Mouse (Mus musculus) intestine, postnatal 0 days (tissue): ENCODE data around the gene Edn2. TPM values are rescaled to one million over a fixed set of nuclear protein-coding genes. Genes with fewer than 3 reads are reported as not detected.

Experiments used
- ATAC-seq: fragments of 200-750 bp; cut with Nextera tagmentation; 2 replicates; pipeline ENCODE4 v1.8.0; 2017; ENCODE audit warnings: mild to moderate bottlenecking, moderate TSS enrichment, moderate library complexity
- H3K27ac ChIP-seq: fragments of 300-500 bp; sonication (generic); 2 replicates; pipeline ENCODE4 v1.5.1; 2014; ENCODE audit warnings: mild to moderate bottlenecking, low read depth, low read length, moderate library complexity
- H3K27me3 ChIP-seq: fragments of 300-500 bp; sonication (generic); replicated peaks from 2 replicates; pipeline ENCODE4 v1.6.1; 2014; ENCODE audit warnings: low read length, mixed read lengths; ENCODE audit not compliant: control insufficient read depth, insufficient read depth
- H3K36me3 ChIP-seq: fragments of 300-500 bp; sonication (generic); 2 replicates; pipeline ENCODE4 v1.6.1; 2014; ENCODE audit warnings: mild to moderate bottlenecking, moderate library complexity; ENCODE audit not compliant: control insufficient read depth, insufficient read depth
- H3K4me1 ChIP-seq: fragments of 300-500 bp; sonication (generic); replicated peaks from 2 replicates; pipeline ENCODE4 v1.6.1; 2014; ENCODE audit warnings: antibody characterized with exemption, low read length, mixed read lengths; ENCODE audit not compliant: control insufficient read depth, insufficient read depth
- H3K4me2 ChIP-seq: fragments of 300-500 bp; sonication (generic); replicated peaks from 2 replicates; pipeline ENCODE4 v1.6.1; 2014; ENCODE audit warnings: low read depth, mild to moderate bottlenecking, moderate library complexity
- H3K4me3 ChIP-seq: fragments of 300-500 bp; sonication (generic); 2 replicates; pipeline ENCODE4 v1.5.1; 2014; ENCODE audit warnings: low read depth, low read length
- H3K9ac ChIP-seq: fragments of 300-500 bp; sonication (generic); 2 replicates; pipeline ENCODE4 v1.6.1; 2014; ENCODE audit warnings: mild to moderate bottlenecking, low read depth, low read length
- H3K9me3 ChIP-seq: fragments of 300-500 bp; sonication (generic); 2 replicates; pipeline ENCODE4 v1.6.1; 2016; ENCODE audit warnings: mixed run types; ENCODE audit not compliant: control insufficient read depth
- CTCF ChIP-seq: sonication (generic); IDR thresholded peaks from 2 replicates; pipeline ENCODE4 v1.5.1; 2016; ENCODE audit warnings: low read depth, mild to moderate bottlenecking, control low read depth, antibody characterized with exemption, moderate library complexity
- WGBS: fragments of 180-500 bp; shearing (Covaris S2); extraction: QIAGEN DNeasy Blood & Tissue Kit; methylation state at CpG from one replicate; pipeline ENCODE4 v1.1.7; 2014; 5-methylcytosine and 5-hydroxymethylcytosine counted together
- polyA plus RNA-seq: library from polyadenylated mRNA; unstranded; fragments of >200 nt; fragmentation: Nextera tagmentation; extraction: Ambion mirVana; gene quantifications from 2 replicates; pipeline ENCODE4 v1.2.1, GENCODE M21; 2015

The Edn2 gene
- polyA plus RNA-seq, 1 experiment from 2014 or later, result 5.6 TPM

DNA sequence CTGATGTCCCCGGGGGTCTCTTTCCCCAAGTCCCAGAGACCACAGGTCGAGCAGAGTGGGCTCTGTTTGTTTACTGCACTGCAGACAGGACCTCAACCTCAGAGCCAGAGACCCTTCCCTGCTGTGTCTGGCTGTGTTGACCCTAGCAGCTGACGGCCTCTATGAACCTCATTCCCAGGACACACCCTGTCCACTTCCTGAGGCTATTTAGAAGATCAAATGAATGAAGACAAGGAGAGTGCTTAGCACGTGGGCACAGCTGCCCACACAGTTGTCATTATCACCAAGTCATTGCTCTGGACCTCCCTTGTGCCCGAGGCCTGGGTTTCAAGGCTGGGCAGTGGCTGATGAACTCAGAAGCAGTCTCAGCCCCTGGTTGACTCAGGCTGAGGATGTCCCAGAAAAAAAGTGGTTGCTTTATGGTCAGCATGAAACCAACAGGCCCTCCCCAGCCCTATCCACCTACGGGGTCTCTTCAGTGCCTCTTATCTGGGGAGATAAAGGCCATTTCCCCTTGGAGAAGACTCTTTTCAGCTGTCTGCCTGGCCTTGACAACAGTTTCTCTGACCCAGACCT lies 10.6 kb upstream of the Edn2 start:
- 59% methylated on average over 6 of the region's 6 CpGs for WGBS
- no peak for TF ChIP-seq CTCF
- H3K4me3 ChIP-seq, result no peak overlapping the region
- no peak overlapping the region for H3K27ac ChIP-seq
- H3K27me3 ChIP-seq, result no peaks in the 10 kb centered on the region
- ATAC-seq, result no peak
- no peaks in the 10 kb centered on the region for H3K4me1 ChIP-seq
- no peak overlapping the region for H3K9ac ChIP-seq
- no peak overlapping the region for H3K4me2 ChIP-seq
- no peaks in the 10 kb centered on the region for H3K36me3 ChIP-seq
- no peaks in the 10 kb centered on the region for H3K9me3 ChIP-seq

DNA sequence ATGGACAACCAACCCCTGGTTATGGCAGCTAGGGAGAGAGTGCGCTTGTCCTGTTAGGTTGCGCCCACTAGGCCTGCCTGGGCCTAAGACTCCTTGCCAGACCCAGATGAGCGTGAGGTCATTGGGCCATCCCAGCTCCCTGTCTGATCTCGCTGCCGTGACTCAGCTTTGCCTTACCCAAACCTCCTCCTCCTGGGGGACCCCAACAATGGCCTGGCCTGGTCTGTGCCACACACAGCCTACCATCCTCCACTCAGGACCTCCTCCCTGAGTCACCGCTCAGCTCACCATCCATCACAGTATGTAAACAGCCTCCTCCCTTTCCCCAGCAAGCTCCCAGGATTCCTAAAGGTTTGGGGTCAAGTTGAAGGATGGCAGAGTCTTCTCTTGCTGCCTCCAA lies 9.1 kb upstream of the Edn2 start:
- no peak overlapping the region for H3K4me2 ChIP-seq
- H3K36me3 ChIP-seq, result no peaks in the 10 kb centered on the region
- 89% methylated on average over 6 of the region's 6 CpGs for WGBS
- H3K27ac ChIP-seq, result no peak overlapping the region
- no peak overlapping the region for H3K4me3 ChIP-seq
- ATAC-seq, result no peak
- H3K4me1 ChIP-seq, result no peaks in the 10 kb centered on the region
- no peaks in the 10 kb centered on the region for H3K27me3 ChIP-seq
- H3K9me3 ChIP-seq, result no peaks in the 10 kb centered on the region
- TF ChIP-seq CTCF, result no peak
- no peak overlapping the region for H3K9ac ChIP-seq

DNA sequence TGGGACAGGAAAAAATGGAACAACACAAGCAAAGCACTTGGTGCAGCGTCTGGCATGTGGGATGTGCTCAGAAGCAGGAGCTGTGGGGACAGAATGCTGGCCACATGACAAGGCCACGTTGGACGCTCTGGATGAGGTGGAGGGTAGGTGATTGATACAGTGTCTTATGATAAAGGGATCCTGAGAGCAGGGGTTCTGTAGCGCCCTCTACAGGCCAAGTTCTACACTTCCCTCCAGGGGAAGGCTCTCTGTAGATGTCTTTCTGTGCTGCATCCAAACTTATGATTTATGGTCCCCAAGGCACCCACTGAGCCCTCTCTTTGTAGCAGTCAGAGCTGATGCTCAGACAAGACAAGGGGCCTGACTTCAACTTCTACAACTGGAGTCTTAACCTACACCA lies 8.4 kb upstream of the Edn2 start:
- peak; percentile 58 for TF ChIP-seq CTCF
- Histone ChIP-seq H3K4me2 (no peak overlapping the region), H3K36me3 (no peaks in the 10 kb centered on the region), H3K4me3 (no peak overlapping the region), H3K27ac (no peak overlapping the region), H3K9ac (no peak overlapping the region), H3K4me1 (no peaks in the 10 kb centered on the region), H3K9me3 (no peaks in the 10 kb centered on the region), H3K27me3 (no peaks in the 10 kb centered on the region)
- no peak for ATAC-seq
- WGBS, result 65% methylated on average over 4 of the region's 4 CpGs

DNA sequence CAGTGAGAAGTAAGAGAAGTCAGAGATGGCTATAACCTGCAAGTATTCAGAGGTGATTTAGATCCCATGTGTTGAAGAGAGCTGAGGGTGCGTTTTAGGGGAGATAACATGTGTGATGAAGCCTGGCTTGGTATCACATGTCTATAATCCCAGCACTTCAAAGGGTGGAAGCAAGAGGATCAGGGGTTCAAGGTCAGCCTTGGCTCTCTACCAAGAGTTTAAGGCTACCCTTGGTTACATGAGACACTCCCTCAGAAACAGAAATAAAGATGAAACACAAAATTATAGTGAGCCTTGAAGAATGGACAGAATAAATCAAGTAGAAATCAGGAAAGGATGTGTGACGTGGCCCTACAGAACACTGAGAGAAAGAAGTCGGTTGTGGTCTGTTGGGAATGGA lies 7.3 kb upstream of the Edn2 start:
- no peaks in the 10 kb centered on the region for H3K36me3 ChIP-seq
- H3K4me2 ChIP-seq, result no peak overlapping the region
- H3K27me3 ChIP-seq, result no peaks in the 10 kb centered on the region
- H3K4me1 ChIP-seq, result no peaks in the 10 kb centered on the region
- H3K4me3 ChIP-seq, result no peak overlapping the region
- no peak overlapping the region for H3K27ac ChIP-seq
- no peaks in the 10 kb centered on the region for H3K9me3 ChIP-seq
- H3K9ac ChIP-seq, result no peak overlapping the region
- TF ChIP-seq CTCF, result no peak
- 85% methylated on average over 3 of the region's 3 CpGs for WGBS
- ATAC-seq, result no peak

DNA sequence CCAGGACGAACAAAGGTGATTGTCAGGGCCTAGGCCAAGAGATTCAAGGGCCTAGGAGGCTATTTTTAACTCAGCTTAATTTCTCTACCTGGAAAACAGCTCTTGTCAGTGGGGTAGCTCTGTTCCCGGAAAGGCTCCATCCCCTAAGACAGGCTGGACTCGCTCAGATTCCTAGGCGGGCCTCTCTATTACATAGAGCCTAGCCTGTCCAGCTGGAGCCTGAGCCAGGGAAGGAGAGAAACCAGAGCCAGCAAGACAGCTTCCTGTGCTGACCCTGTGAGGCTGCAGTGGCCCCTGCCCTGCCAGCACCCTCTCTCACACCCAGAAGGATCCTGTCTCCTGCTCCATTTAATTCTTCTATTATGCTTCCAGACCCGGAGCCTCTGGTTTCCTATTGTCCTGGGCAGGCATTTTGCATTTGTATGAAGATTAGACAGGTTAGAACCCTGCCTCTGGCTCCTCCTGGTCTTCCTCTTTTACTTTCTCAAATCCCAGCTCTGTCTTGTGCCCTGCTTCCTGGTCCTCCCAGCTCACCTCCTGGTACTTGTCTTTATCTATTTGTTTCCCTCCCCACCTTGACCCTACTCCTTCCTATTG lies 2.2 kb upstream of the Edn2 start:
- Histone ChIP-seq H3K27me3 (no peaks in the 10 kb centered on the region), H3K4me2 (no peak overlapping the region), H3K9me3 (no peaks in the 10 kb centered on the region), H3K4me1 (0 out of 2 replicates have a peak, but pooled peaks cover 4% of the 10 kb centered on the region), H3K9ac (no peak overlapping the region), H3K4me3 (no peak overlapping the region), H3K27ac (no peak overlapping the region), H3K36me3 (peaks cover under 1% of the 10 kb centered on the region; the same call in 1 of the 2 replicates)
- no peak for TF ChIP-seq CTCF
- ATAC-seq, result no peak
- WGBS, result 50% methylated on average over 5 of the region's 5 CpGs

DNA sequence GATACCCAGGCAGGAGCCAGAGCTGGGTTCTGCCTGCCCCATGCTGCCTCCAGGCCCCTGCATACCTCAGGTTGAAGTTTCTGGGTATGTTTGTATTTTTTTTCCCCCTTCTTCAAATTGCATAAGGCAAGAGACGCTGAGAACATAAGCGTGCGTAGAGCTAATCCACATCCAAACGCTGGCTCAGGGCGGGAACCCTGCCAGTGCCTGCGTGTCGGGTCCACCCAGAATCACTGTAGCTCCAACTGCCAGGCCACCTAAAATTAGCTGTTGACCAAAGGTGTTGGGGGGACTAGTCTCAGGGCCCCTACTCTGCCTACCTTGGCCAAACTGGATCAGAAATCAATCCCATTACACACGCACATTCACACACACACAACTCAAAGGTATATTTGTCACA lies 1.6 kb downstream of the Edn2 start:
- Histone ChIP-seq H3K27me3 (no peaks in the 10 kb centered on the region), H3K36me3 (peaks cover 6% of the 10 kb centered on the region), H3K4me3 (peak overlapping the region; percentile 33; the same call in 1 of the 2 replicates), H3K9me3 (no peaks in the 10 kb centered on the region), H3K9ac (no peak overlapping the region), H3K27ac (no peak overlapping the region), H3K4me2 (peak overlapping the region; percentile 70), H3K4me1 (peaks cover 10% of the 10 kb centered on the region; the same call in 1 of the 2 replicates)
- 53% methylated on average over 8 of the region's 8 CpGs for WGBS
- no peak for TF ChIP-seq CTCF
- ATAC-seq, result no peak
